Mouse (Mus musculus) stomach, embryonic 14.5 days (tissue): ENCODE results near the gene Wdfy2. TPM values are rescaled to one million over a fixed set of nuclear protein-coding genes. Genes with fewer than 3 reads are reported as not detected.

Source experiments
- ATAC-seq: fragments of 200-750 bp; cut with Nextera tagmentation; 2 replicates; pipeline ENCODE4 v1.8.0; 2017; ENCODE audit warnings: low read depth, moderate TSS enrichment; ENCODE audit not compliant: insufficient number of reproducible peaks, insufficient read depth, low FRiP score
- H3K27ac ChIP-seq: fragments of 300-500 bp; sonication (generic); 2 replicates; pipeline ENCODE4 v1.5.1; 2014; ENCODE audit warnings: mild to moderate bottlenecking, low read length, moderate library complexity, mixed read lengths
- H3K27me3 ChIP-seq: fragments of 300-500 bp; sonication (generic); 2 replicates; pipeline ENCODE4 v1.6.1; 2014; ENCODE audit warnings: low read length, control low read depth, mixed read lengths; ENCODE audit not compliant: control insufficient read depth, insufficient read depth
- H3K36me3 ChIP-seq: fragments of 300-500 bp; sonication (generic); 2 replicates; pipeline ENCODE4 v1.6.1; 2014; ENCODE audit warnings: mild to moderate bottlenecking, control low read depth, low read length, moderate library complexity, mixed read lengths; ENCODE audit not compliant: control insufficient read depth, insufficient read depth
- H3K4me1 ChIP-seq: fragments of 300-500 bp; sonication (generic); 2 replicates; pipeline ENCODE4 v1.6.1; 2014; ENCODE audit warnings: low read length, control low read depth, mixed read lengths; ENCODE audit not compliant: control insufficient read depth, insufficient read depth
- H3K4me2 ChIP-seq: fragments of 300-500 bp; sonication (generic); replicated peaks from 2 replicates; pipeline ENCODE4 v1.6.1; 2014; ENCODE audit warnings: low read depth, low read length, control low read depth
- H3K4me3 ChIP-seq: fragments of 300-500 bp; sonication (generic); 2 replicates; pipeline ENCODE4 v1.5.1; 2014; ENCODE audit warnings: low read depth, low read length, control low read depth
- H3K9ac ChIP-seq: fragments of 300-500 bp; sonication (generic); replicated peaks from 2 replicates; pipeline ENCODE4 v1.6.1; 2014; ENCODE audit warnings: low read depth, mild to moderate bottlenecking, control low read depth, low read length, moderate library complexity, mixed read lengths
- H3K9me3 ChIP-seq: fragments of 300-500 bp; sonication (generic); 2 replicates; pipeline ENCODE4 v1.6.1; 2016; ENCODE audit warnings: low read depth, low read length, control low read depth; ENCODE audit not compliant: control insufficient read depth
- WGBS: fragments of 180-500 bp; shearing (Covaris S2); extraction: QIAGEN DNeasy Blood & Tissue Kit; methylation state at CpG from one replicate; pipeline ENCODE4 v1.1.7; 2014; 5-methylcytosine and 5-hydroxymethylcytosine counted together
- polyA plus RNA-seq: library from polyadenylated mRNA; unstranded; fragments of >200 nt; fragmentation: Nextera tagmentation; extraction: Ambion mirVana; gene quantifications from 2 replicates; pipeline ENCODE4 v1.2.1, GENCODE M21; 2014

Wdfy2 gene
- polyA plus RNA-seq, 1 experiment from 2014 or later: 9.4 TPM

DNA sequence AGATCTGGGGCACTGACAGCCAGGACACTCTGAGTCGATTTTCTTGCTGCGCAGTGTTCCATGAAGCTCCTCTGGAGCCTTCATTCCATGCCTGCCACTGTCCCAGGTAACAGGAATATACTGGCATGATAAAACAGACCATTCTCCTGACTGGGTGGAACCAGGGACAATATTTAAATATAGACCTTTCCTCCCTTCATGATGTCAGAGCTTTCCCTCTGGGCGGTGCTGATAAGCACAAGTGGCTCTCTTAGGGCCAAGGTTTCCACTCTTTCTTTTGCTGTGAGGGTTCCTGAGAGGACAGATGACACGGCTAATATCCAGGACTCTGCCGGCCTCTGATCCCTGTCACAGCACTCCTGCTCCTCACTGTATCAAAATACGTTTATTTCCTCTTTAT, 40.6 kb downstream of the Wdfy2 start:
- 72% methylated on average over 6 of the region's 6 CpGs for WGBS
- H3K27me3 ChIP-seq: no peaks in the 10 kb centered on the region
- H3K9me3 ChIP-seq: no peaks in the 10 kb centered on the region
- H3K9ac ChIP-seq: no peak overlapping the region
- H3K4me2 ChIP-seq: no peak overlapping the region
- H3K27ac ChIP-seq: no peak overlapping the region
- H3K4me3 ChIP-seq: no peak overlapping the region
- ATAC-seq: no peak
- no peaks in the 10 kb centered on the region for H3K36me3 ChIP-seq
- peaks cover 5% of the 10 kb centered on the region; the same call in 1 of the 2 replicates for H3K4me1 ChIP-seq

DNA sequence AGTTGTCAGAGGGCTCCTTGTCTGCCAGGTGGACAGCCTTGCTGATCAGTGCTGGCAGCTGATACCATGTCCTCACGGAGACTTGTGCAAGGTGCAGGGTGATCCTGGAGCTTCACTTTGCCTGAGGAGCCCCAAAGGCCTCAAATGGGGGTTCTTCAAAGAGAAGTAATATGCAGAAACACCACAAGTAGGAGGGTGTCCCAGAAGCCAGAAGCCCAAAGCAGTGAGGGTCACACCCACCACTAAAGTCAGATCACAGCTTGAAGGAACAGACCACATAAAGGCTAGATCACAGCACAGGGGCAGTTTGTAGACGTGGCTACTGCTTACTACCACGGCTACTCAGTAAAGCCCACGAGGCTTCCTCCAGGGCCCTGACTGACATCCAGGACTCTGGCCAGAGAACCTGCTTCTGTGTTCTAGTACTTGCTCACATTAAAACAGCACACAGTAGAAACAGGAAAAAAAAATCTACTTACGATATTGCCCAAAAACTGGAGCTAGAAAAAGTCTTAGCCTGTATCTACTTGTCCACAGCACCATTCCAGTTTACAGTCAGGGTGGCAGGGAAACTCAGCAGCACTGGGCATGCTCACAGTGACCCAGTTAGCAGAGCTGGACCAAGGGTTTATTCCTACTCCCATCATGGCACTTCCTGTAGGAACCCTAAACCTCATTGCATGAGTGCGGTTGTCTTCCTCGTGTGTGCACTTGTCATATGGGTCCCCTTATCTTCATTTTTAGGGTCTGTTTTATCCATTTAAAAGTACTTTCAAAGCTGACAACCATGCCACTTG, 41.4 kb downstream of the Wdfy2 start:
- H3K4me1 ChIP-seq: peaks cover 5% of the 10 kb centered on the region; the same call in 1 of the 2 replicates
- no peaks in the 10 kb centered on the region for H3K27me3 ChIP-seq
- WGBS: 75% methylated on average over 7 of the region's 7 CpGs
- H3K27ac ChIP-seq: no peak overlapping the region
- no peaks in the 10 kb centered on the region for H3K36me3 ChIP-seq
- no peak overlapping the region for H3K4me2 ChIP-seq
- ATAC-seq: no peak
- H3K4me3 ChIP-seq: no peak overlapping the region
- H3K9ac ChIP-seq: no peak overlapping the region
- no peaks in the 10 kb centered on the region for H3K9me3 ChIP-seq

DNA sequence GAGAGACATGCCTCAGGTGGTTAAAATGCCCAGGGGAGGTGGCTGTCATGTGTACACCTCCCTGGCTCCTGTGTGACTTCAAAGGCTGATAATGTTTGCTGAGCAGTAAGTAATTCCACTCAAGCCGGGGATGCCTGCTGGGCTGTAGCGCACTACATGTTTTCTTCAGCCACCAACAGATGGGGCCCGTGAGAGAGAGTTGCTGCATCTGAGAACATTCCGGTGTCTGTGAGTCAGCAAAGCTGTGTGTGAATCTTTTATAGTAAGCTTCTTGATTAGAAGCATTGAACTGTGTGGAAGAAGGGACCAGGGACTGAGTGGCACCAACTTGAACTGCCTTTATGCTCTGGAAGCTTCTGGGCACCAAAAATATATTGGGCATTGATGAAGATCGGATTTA, 42.0 kb downstream of the Wdfy2 start:
- Histone ChIP-seq H3K27me3 (no peaks in the 10 kb centered on the region), H3K27ac (no peak overlapping the region), H3K4me3 (no peak overlapping the region), H3K4me1 (peaks cover 5% of the 10 kb centered on the region; the same call in 1 of the 2 replicates), H3K36me3 (no peaks in the 10 kb centered on the region), H3K9me3 (no peaks in the 10 kb centered on the region), H3K4me2 (no peak overlapping the region), H3K9ac (no peak overlapping the region)
- 19% methylated on average over 5 of the region's 5 CpGs for WGBS
- peak; percentile 57; the same call in 1 of the 2 replicates for ATAC-seq

DNA sequence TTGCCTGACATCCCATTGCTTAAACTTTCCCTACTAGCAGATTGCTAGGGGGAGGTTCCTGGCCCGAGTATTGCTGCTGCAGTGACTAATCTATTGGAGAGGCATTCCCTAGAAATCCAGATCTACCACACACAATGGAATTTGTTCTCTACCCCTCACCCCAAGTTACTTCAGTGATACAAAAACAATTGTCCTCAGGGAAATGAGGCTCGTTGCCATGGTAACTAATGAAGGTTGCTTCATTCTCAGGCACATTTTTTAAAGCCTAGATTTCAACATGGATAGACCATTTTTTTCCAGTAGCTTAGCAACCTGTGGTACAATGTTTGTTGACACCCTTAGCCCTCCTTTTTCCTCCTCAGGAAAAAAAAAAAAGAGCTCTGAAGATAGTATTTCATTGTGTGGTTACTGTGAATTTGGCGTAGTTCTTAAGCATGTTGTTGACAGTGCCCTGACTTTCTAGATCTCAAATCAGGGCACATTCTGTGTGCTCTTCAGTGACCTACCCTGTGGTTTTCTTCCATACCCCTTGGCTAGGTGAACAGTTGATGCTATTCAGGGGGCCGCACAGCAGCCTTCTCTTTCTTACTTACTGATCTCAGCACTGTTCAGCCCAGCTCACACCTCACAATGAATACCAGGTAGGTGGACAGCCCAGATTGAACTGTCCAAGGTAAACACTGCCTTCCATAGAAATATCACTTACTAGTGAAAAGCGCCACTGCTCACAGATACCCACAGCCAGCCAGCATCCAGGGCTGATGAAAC, 42.8 kb downstream of the Wdfy2 start:
- H3K27me3 ChIP-seq: no peaks in the 10 kb centered on the region
- ATAC-seq: no peak
- H3K9me3 ChIP-seq: no peaks in the 10 kb centered on the region
- no peak overlapping the region for H3K9ac ChIP-seq
- 61% methylated on average over 5 of the region's 5 CpGs for WGBS
- no peak overlapping the region for H3K4me2 ChIP-seq
- peaks cover 5% of the 10 kb centered on the region; the same call in 1 of the 2 replicates for H3K4me1 ChIP-seq
- no peak overlapping the region for H3K4me3 ChIP-seq
- no peaks in the 10 kb centered on the region for H3K36me3 ChIP-seq
- no peak overlapping the region for H3K27ac ChIP-seq

GRCm38 (mm10) chr14:62882061-62882614, 44.7 kb downstream of the Wdfy2 start:
- H3K27ac ChIP-seq: no peak overlapping the region
- no peak for ATAC-seq
- no peak overlapping the region for H3K9ac ChIP-seq
- no peaks in the 10 kb centered on the region for H3K36me3 ChIP-seq
- H3K4me2 ChIP-seq: no peak overlapping the region
- no peaks in the 10 kb centered on the region for H3K9me3 ChIP-seq
- H3K4me3 ChIP-seq: no peak overlapping the region
- H3K27me3 ChIP-seq: no peaks in the 10 kb centered on the region
- H3K4me1 ChIP-seq: peaks cover 5% of the 10 kb centered on the region; the same call in 1 of the 2 replicates
- 30% methylated on average over 4 of the region's 4 CpGs for WGBS

GRCm38 (mm10) chr14:62883551-62883950, 46.1 kb downstream of the Wdfy2 start:
- no peaks in the 10 kb centered on the region; the same call in 1 of the 2 replicates for H3K36me3 ChIP-seq
- ATAC-seq: no peak
- 45% methylated on average over 1 of the region's 1 CpGs for WGBS
- peaks cover 5% of the 10 kb centered on the region; the same call in 1 of the 2 replicates for H3K4me1 ChIP-seq
- H3K4me3 ChIP-seq: no peak overlapping the region
- no peak overlapping the region for H3K27ac ChIP-seq
- no peak overlapping the region for H3K4me2 ChIP-seq
- no peaks in the 10 kb centered on the region for H3K9me3 ChIP-seq
- H3K27me3 ChIP-seq: no peaks in the 10 kb centered on the region
- H3K9ac ChIP-seq: no peak overlapping the region

DNA sequence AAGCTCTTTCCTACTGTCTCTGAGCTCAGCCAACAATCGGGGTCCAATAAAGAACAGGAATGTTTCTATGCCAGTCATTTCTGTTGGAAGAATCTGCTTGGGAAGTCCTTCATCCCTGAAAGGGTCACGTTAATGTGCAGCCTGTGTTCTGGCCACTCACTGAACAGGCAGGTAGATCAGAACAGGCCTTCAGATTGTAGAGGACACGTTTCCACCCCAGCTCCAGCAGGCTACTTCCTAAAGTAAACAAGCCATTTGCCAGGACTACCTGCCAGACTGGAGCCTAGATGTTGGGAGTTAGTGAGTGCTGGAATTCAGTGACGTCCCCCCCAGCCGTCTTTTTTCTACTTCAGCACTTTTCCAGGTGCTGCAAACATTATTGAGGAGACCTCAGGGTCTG, 46.7 kb downstream of the Wdfy2 start:
- Histone ChIP-seq H3K4me1 (peaks cover 3% of the 10 kb centered on the region; the same call in 1 of the 2 replicates), H3K4me3 (no peak overlapping the region), H3K27ac (no peak overlapping the region), H3K4me2 (no peak overlapping the region), H3K9ac (no peak overlapping the region), H3K9me3 (no peaks in the 10 kb centered on the region), H3K27me3 (no peaks in the 10 kb centered on the region), H3K36me3 (no peaks in the 10 kb centered on the region; the same call in 1 of the 2 replicates)
- WGBS: 24% methylated on average over 5 of the region's 5 CpGs
- ATAC-seq: no peak

DNA sequence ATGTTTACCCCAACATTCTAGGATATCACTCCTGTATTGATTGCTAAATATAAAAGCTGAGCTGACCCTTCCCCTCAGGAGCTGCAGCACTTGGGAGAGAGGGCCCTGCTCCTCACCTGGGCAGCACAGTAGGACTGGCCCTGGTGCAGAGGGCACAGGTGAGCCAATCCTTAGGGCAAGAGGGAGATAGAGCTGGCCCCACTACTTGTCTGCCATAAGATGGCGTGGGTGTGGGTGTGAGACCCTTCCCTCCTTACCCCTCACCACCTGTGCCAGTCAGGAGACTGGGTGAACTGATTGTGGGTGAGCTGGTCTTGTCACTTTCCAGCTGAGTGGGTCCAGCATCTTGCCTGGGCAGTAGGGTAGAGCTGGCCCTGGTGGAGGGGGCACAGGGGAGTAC, 47.2 kb downstream of the Wdfy2 start:
- H3K9ac ChIP-seq: no peak overlapping the region
- H3K36me3 ChIP-seq: no peaks in the 10 kb centered on the region; the same call in 1 of the 2 replicates
- H3K4me2 ChIP-seq: no peak overlapping the region
- H3K4me3 ChIP-seq: no peak overlapping the region
- H3K27ac ChIP-seq: no peak overlapping the region
- no peak for ATAC-seq
- no peaks in the 10 kb centered on the region for H3K27me3 ChIP-seq
- 93% methylated on average over 1 of the region's 1 CpGs for WGBS
- no peaks in the 10 kb centered on the region for H3K4me1 ChIP-seq
- no peaks in the 10 kb centered on the region for H3K9me3 ChIP-seq
